Mouse (Mus musculus) ovary, adult 10 weeks (tissue): ENCODE results near the gene Zbtb3. TPM values are rescaled to one million over a fixed set of nuclear protein-coding genes. Genes with fewer than 3 reads are reported as not detected.

Source experiments
- polyA plus RNA-seq: library from polyadenylated mRNA; stranded (reverse); fragments of 350-450 nt; fragmentation: Illumina TruSeq; extraction: RNeasy Lipid Tissue Mini Kit (QIAGEN cat#74804); gene quantifications from one replicate; pipeline ENCODE4 v1.2.3, GENCODE M21; 2014

Zbtb3 gene
- not detected for polyA plus RNA-seq

DNA sequence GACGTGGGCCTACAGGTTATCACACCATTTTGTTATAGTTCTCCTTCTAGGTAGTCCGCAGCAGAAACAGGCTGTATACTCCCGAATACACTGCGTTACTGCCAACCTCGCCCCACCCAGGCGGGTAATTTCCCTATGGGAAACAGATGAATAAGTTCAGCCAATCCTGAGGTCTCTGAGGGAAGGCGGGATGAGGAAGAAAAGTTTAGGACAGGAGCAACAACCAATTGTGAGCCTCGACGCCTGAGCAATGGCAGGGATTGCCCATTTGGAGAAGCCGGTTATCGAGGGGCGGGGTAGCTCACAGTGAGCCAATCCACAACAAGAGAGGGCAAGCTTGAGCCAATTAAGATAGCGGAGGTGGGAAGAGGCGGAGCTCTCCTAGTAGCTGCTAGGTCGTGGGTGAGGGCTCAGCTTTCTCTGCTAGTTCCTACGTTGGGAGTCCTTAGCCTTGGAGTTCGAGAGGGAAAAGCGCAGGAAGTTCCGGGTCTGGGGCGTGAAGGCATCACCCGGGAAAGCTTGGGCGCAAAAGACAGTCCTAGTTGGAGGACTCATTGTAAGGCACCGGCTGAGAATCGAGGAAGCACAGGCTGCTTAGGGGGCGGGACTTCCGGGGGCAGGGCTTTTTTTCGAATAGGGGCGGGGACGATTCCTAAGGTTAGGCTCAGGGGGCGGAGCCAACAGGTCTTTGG lies at the start of gene Zbtb3:
Gene Zbtb3, plus strand, starts transcription at position 426 of the 692 bp plus-strand sequence.

DNA sequence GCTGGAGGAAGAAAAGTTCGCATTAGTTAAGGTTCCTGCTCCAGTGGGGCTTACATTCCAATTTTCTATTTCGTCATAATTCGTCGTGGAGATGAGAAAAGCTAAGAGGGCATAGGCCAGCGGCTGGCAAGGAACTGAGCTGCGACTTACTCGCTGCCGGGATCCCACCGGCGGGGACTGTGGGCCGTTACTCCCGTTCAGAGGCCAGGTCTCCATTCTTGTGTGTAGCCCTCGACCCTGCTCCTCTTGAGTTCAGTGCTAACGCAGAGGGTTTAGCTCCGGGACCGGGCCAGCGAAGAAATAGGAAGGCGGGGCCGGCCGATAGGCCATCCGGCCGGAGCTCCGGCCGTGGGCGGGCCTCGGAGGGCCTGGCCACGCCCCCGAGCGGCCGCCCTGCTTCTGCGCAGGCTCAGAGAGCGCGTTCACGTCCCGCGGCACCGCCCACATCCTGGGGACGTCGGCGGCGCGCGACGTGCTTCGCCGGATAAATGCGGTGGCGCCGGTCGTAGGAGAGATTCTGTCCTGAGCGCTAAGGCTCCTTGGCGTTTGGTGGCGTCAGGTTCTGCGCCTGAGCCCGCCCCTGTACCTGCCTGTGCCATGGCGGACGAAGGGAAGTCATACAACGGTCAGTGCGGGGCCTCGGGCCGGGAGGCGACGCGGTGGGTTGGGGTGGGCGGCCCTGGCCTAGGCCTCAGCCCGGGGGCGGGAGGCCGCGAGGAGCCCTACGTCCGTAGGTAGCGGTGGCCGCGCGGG lies 45.5 kb upstream of the Zbtb3 start, which contains the start of gene Nxf1:
Gene Nxf1, plus strand, starts transcription at position 439 of the 753 bp plus-strand sequence.

DNA sequence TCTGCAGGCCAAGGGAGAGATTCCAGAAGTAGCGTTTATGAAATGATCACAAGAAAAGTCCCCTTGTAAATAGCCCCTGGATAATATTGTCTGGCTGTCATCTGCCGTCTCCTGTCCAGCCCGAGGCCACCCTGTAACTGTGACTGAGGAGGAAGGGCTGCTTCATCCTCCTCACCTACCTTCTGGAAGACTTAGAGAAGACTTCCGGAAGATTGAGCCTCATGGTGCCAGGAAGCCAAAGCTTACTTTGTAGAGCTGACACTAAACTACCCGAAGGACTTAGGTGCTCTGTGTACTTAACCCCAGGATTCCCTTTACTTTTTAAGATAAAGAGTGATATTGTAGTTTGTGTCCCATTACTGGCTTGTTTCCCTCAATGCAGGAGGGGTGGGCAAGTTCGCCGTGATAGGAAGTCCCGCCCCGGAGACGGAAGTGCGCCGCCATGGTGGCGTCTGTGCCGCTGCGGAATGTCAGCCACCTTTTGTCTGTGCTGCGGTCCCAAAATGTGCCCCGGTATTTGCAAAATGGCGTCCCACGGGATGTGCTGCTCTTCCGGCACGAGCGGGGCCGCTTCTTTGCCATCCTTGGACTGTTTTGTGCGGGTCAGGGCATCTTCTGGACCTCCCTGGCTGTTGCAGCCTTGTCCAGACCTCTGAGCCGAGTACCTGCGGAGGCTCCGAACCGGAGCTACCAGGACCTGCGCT lies 31.6 kb upstream of the Zbtb3 start, which contains the start of gene Tmem223:
Gene Tmem223, plus strand, starts transcription at position 430 of the 704 bp plus-strand sequence.

DNA sequence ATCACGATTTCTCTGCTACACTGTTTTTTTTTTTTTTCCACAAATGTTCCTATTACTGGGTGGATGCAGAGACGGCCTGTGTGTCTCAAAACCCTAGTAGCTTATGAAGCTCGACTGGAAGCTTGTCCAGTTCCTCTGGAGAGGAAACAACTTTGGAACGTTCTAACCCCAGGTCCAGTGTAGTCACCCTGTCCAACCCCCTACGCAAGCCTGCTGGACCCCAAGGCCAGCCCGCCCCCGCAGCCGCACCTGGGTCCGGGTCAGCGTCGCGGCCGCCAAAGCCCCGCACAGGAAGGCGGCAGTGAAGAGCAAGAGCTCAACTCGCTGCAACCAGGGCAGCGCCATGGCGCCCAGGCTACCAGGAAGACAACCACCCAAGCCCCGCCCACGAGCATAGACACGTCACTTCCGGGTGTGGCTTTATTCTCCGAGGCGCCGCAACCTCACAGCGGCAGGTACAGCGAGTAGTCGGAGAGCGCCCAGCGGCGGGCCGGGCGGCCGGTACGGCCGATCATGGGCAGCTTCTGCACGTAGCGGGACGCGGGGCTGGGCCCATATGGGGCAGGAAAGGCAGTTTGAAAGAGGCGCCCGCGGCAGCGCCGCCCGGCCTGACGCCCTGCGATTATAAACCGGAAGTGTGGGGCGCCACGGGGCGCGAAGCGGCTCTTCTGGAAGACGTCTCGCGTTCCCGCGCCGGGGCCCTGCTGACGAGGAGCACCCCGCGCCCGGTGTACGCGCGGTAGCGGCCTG lies 28.1 kb upstream of the Zbtb3 start, which contains the start of gene Tmem179b:
Gene Tmem179b, minus strand, starts transcription at position 382 of the 750 bp plus-strand sequence.

DNA sequence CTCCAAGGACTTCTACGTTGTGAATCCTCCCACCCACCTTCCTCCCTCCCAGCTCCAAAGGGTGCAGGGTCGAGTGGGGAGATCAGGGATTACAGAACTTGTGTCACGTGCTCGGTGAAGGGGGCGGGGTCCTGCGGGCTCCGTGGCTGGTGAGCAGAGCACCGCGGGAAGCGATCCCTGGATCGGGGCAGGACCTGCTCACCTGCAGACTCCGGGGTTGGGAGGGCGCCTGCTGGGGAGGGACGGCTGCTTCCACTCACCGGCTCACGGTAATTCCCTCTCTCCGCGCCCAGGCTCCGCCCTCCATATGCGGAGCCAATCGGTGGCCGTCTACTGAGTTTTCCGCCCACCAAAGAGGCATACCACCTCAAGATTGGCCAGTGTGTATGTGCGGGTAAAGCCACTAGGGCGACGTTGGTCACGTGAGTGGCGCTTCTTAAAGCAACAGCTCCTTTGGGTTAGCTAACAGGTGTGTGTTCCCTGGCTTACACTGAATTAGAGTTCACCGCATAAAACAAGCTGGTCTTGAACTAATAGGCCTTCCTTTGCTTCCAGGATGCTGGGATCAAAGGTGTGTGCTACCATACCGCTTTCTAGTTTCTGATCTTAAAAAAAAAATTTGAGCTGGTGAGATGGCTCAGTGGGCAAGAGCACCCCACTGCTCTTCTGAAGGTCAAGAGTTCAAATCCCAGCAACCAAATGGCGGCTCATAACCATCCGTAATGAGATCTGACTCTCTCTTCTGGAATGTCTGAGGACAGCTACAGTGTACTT lies 16.2 kb upstream of the Zbtb3 start, which contains the start of gene Taf6l:
Gene Taf6l, minus strand, starts transcription at position 410 of the 774 bp plus-strand sequence.

DNA sequence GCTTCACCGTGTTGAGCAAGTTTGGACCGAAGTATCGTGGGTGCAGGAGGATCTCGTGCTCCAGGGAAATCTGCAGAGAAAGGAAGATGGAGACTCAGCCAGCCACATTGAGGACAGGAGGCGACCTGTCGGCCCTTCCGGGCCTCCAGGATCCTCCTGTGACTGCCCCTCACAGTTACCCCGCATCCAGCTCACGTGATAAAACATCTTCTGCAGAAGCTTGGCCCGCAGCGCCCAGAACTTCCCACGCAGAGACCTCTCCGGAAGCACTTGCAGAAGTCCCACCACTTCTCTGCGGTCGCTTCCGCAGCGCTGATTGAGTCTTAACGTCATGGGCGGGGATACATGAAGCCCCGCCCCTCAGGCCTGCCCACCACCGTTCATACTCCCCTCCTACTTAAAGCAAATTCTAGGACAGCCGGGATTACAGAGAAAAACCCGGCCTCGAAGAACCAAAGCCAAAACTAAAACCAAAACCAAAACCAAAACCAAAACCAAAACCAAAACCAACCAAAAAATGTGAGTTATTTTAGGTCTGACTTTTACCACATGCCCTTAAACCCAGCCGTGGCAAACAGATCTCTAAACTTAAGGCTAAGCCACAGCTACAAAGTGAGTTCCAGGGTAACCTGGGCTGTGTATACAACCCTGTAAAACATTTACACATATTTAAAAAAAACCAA lies 4.0 kb upstream of the Zbtb3 start, which contains the start of gene Polr2g:
Gene Polr2g, minus strand, starts transcription at position 314 of the 683 bp plus-strand sequence.

DNA sequence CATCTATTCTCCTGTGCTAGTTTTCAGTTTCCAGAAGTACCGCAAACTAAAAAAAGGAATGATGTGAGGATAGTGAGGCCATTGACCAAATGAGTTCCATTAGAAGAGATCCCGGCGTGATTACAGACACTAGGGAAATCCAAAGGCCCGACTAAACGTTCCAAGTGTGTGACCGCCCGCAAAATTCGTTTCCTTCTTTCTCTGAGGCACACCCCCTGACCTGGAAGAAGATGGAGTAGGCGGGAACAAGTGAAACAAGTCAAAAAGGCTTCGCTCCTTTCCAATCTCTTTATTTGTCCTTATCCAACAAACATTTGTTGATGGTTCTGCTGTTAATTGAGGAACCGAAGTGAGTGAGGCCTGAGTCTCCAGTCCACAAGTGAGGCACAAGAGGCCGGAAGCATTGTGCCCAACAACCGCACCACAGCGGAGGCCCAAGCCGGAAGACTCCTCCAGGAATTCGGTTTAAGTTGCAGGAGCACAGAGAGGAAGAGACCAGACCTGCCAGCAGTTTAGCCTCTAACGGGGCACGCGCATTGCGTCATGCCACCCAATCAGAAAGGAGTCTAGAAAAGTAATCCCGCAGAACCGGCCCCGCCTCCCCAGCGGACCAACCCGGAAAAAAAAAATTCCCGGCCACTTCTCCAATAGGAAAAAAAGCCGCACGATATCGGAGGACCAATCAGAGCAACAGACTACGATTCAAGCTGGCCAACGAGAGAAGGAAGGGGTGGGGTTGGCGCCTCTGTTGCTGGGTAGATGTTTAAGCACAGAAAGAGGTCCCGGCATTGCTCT lies 16.6 kb downstream of the Zbtb3 start, which contains the start of gene Ttc9c:
Gene Ttc9c, minus strand, starts transcription at position 533 of the 795 bp plus-strand sequence.

DNA sequence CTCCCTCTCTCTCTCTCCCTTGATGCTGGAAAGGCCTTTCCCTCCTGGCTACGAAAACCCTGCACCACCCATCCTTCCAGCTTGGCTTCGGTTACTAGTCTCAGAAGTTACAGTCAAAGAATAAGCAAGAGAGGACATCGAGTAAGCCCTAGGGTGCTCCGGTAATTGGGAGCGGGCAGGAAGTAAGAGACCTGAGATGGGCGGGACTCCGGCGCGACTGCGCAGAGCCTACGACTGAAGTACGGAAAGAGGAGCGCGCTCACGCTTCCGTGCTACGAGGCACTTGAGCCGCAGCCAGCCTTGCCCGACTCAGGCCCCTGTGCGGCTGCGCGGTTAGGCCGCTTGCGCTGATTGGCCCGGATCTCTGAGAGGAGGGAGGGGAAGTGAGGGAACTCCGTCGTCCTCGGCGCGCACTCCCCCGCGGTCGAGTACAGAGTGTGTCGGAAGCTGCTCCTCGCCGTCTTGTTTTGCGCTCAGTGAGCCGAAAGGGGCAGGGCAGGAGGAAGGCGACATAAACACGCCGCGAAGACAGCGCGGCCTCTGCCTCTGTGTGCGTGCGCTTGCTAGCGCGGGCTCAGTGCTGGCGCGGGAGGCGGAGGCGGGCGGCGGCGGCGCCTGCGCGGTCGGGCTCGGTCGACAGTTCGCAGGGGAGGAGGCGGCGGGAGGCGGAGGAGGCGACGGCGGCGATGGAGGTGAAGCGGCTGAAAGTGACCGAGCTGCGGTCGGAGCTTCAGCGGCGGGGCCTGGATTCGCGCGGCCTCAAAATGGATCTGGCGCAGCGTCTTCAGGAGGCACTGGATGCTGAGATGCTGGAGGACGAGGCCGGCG lies 17.5 kb downstream of the Zbtb3 start, which contains the start of gene Hnrnpul2:
Gene Hnrnpul2, plus strand, starts transcription at position 415 of the 828 bp plus-strand sequence.

DNA sequence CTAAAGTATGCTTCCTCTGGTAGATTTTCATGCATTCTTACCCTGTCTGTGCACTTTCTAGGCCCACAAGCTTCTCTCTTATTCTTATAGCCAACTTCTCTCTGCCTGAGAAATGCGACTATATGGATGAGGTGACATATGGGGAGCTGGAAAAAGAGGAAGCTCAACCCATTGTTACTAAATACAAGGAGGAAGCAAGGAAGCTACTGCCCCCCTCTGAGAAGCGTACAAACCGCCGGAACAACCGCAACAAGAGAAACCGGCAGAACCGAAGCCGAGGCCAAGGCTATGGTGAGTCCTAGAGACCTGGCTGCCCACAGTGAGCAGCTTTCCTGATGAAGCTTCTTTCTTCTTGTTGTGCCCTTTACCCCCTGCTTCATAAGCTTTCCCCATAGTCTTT lies 27.3 kb downstream of the Zbtb3 start, which contains the start of gene AC129217.1:
Gene AC129217.1, plus strand, starts transcription at position 114 of the 400 bp plus-strand sequence.

DNA sequence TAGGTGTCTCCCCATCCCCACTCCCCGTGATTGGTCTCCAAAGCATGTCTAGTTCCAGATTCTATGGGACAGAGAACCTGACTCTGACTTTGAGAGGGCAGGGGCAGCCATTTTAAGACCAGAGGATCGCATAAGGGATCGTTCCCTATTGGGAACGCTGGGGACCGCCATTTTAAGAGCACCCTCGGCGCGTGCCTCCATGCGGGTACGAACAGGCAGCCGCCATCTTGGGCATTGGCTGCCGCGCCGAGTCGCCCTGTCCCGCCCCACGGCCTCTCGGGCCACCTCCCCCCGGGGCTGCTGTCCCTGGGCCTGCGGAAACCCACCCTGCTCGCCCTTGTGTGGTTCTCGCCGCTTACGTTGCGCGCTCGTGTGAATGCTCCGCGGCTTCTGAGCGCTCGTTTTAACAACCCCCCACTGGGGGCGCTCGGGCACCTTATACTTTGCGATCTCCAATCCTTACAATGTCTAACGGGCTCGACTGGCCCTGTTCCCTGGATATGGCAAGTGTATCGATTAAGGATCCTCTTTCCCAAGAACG lies 35.0 kb downstream of the Zbtb3 start, which contains the start of gene Bscl2:
Gene Bscl2, plus strand, starts transcription at position 217 of the 541 bp plus-strand sequence.

DNA sequence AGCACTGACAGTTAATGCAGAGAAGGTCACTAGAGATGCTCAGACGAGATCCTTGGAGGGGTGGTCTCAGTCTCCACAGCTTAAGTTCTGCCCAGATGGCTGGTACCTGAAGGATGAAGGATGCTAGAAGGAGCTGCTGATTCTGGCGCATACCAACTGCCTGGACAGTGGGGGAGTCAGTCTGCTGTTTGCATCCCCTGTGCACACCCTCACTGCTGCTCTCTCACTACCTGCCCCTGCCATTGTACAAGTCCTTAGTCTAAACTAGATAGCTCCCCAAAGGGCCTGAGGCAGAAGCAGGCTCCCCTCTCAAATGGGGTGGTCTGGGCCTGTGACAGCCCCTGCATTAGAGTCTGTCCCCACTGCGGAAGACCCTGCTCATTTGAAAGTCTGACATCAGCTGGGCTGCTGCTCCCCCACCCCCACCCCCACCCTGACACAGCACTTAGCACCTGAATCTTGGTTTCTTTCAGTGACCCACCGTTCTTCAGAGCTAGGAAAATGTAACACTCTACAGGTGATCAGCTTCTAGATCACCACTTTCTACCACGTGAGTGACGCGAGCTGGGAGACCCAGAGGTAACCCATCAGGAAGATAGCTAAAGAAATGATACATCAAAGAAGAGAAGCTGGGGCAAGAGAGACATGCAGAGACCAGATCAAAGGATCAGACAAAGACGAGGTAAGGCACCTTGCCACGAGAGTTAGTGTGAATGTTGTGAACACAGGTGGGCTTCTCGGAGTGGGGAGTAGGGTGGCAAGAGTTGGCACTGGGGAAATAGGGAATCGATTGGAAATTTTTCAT lies 37.0 kb downstream of the Zbtb3 start, which contains the start of gene Gng3:
Gene Gng3, minus strand, starts transcription at position 92 of the 805 bp plus-strand sequence.

DNA sequence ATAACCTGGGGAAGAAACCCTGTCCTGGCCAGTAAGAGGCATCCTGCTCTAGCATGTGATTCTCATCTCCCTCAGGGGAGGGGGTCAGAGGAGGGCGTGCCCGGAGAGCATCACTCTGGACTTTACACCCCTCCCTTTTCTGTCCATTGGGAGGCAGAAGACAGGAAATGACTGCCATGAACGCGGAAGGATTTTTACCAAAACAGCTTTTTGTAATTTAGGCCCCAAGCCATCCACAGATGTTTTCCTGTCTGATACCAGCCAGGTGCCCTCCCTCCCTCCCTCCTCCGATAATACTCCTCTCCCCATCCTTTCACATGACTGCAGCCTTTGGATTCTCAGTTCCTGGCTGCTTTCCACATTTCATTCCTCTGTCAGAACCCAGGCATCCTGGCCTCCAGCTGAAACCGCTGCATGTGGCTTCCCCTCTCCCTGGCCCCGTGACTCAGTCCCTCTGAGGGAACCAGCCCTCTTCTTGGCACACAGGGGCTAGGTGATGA lies 48.1 kb downstream of the Zbtb3 start, which contains the start of gene Lrrn4cl:
Gene Lrrn4cl, plus strand, starts transcription at position 367 of the 500 bp plus-strand sequence.

